Mouse (Mus musculus): ENCODE measurements at regions not wholly inside any gene's neighbourhood (a gene's known extent, or its start where the extent isn't known, plus 50 kb on each side); places are given as distances from the start of the nearest gene placed in this dataset.

- DNase-seq (ENCODE audit: low spot score), result no peak
Observed at GRCm38 (mm10) chr11:84701319-84702175, 117.8 kb downstream of the Mrm1 start.

- no peak for DNase-seq (ENCODE audit: low spot score)
Observed at GRCm38 (mm10) chr11:84697521-84697920, 121.8 kb downstream of the Mrm1 start.

- DNase-seq (ENCODE audit: low spot score), result no peak
Observed at GRCm38 (mm10) chr11:84692638-84693037, 126.7 kb downstream of the Mrm1 start.

GRCm38 (mm10) chr11:84691410-84692148, 127.7 kb downstream of the Mrm1 start:
- DNase-seq (ENCODE audit: low spot score), result no peak

GRCm38 (mm10) chr11:84686473-84686872, 132.8 kb downstream of the Mrm1 start:
- DNase-seq (ENCODE audit: low spot score), result no peak

- no peak for DNase-seq (ENCODE audit: low spot score)
Observed at GRCm38 (mm10) chr11:84684325-84684724, 135.0 kb downstream of the Mrm1 start.

GRCm38 (mm10) chr11:84682931-84683330, 136.4 kb downstream of the Mrm1 start:
- DNase-seq (ENCODE audit: low spot score), result no peak

GRCm38 (mm10) chr11:84676377-84677078, 142.8 kb downstream of the Mrm1 start:
- DNase-seq (ENCODE audit: low spot score), result no peak

GRCm38 (mm10) chr11:84672841-84673473, 146.4 kb downstream of the Mrm1 start:
- no peak for DNase-seq (ENCODE audit: low spot score)

GRCm38 (mm10) chr11:84671585-84671984, 146.2 kb upstream of the Lhx1 start:
- DNase-seq (ENCODE audit: low spot score), result no peak

GRCm38 (mm10) chr11:84667711-84668110, 142.4 kb upstream of the Lhx1 start:
- no peak for DNase-seq (ENCODE audit: low spot score)

GRCm38 (mm10) chr11:84664258-84664657, 138.9 kb upstream of the Lhx1 start:
- no peak for DNase-seq (ENCODE audit: low spot score)

GRCm38 (mm10) chr11:84661981-84662380, 136.6 kb upstream of the Lhx1 start:
- peak; percentile 39 for DNase-seq (ENCODE audit: low spot score)

- DNase-seq (ENCODE audit: low spot score), result no peak
Observed at GRCm38 (mm10) chr11:84660877-84661276, 135.5 kb upstream of the Lhx1 start.

- DNase-seq (ENCODE audit: low spot score), result no peak
Observed at GRCm38 (mm10) chr11:84659370-84659937, 134.1 kb upstream of the Lhx1 start.

- no peak for DNase-seq (ENCODE audit: low spot score)
Observed at GRCm38 (mm10) chr11:84653481-84653880, 128.1 kb upstream of the Lhx1 start.

GRCm38 (mm10) chr11:84648899-84649298, 123.6 kb upstream of the Lhx1 start:
- no peak for DNase-seq (ENCODE audit: low spot score)

GRCm38 (mm10) chr11:84647104-84647503, 121.8 kb upstream of the Lhx1 start:
- DNase-seq (ENCODE audit: low spot score), result no peak

GRCm38 (mm10) chr11:84643107-84643372, 117.7 kb upstream of the Lhx1 start:
- DNase-seq (ENCODE audit: low spot score), result no peak

GRCm38 (mm10) chr11:84642300-84643106, 117.2 kb upstream of the Lhx1 start:
- DNase-seq (ENCODE audit: low spot score), result no peak

- no peak for DNase-seq (ENCODE audit: low spot score)
Observed at GRCm38 (mm10) chr11:84641601-84642000, 116.3 kb upstream of the Lhx1 start.
